ENCODE assay signal across 22 mouse cellular contexts in the genomic region with DNA sequence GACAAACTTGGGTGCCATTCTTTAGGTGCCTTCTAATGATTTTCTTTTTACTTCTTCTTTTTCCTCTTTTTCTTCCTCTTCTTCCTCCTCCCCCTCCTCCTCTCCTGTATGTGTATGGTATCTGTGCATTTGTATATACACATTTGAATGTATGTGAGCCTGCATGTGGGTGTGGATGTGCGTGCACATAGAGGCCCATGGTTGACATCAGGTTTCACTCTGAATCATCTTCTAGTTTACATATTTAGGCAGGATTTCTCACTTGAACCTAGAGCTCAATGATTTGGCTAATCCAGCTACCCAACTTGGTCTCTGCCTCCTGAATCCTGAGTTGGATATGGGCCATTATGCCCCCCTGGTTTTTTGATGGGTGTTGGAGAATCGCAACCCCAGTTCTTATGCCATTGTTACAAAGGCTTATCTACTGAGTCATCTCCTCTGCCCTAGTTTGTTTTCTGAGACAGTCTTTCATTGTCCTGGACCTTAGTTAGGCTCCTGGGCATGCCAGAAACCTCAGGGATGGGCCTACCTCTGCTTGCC. TPM values are rescaled to one million over a fixed set of nuclear protein-coding genes. Genes with fewer than 3 reads are reported as not detected.
"Had no signal": no experiment of that assay in that cellular context is flagged by ENCODE, and none has a peak within 500 bp of the region (broad histone marks: within the 10 kb centered on the region; RNA-seq: fewer than 3 reads in every experiment).

No protein-coding gene starts in this region.

- H3K4me3 ChIP-seq: lung, embryonic 15.5 days; megakaryocyte, embryonic 14.5 days; midbrain, embryonic 13.5 days; midbrain, embryonic 15.5 days; neural tube, embryonic 12.5 days; stomach, embryonic 15.5 days had no signal

- H3K4me1 ChIP-seq: midbrain, embryonic 13.5 days; midbrain, embryonic 15.5 days; neural tube, embryonic 12.5 days had no signal

- H3K27ac ChIP-seq: lung, embryonic 15.5 days; macrophage; midbrain, embryonic 13.5 days; midbrain, embryonic 15.5 days; neural tube, embryonic 12.5 days; stomach, embryonic 15.5 days; stomach, postnatal 0 days had no signal

- H3K36me3 ChIP-seq: lung, embryonic 15.5 days; midbrain, embryonic 13.5 days; midbrain, embryonic 15.5 days; neural tube, embryonic 12.5 days; stomach, embryonic 15.5 days had no signal

- H3K9me3 ChIP-seq: lung, embryonic 15.5 days; midbrain, embryonic 13.5 days; midbrain, embryonic 15.5 days; neural tube, embryonic 12.5 days; stomach, embryonic 15.5 days had no signal

- ATAC-seq: liver, postnatal 0 days; lung, postnatal 0 days; midbrain, embryonic 13.5 days; midbrain, embryonic 15.5 days had no signal

- DNase-seq: liver, postnatal 0 days; lung, adult 2 months; lung, postnatal 14 days; lung, postnatal 36 days; right cerebral cortex, postnatal 14 days; thymus, adult 2 months; thymus, postnatal 25 days; thymus, postnatal 4 days had no signal

- H3K27me3 ChIP-seq: lung, embryonic 15.5 days; midbrain, embryonic 13.5 days; midbrain, embryonic 15.5 days; neural tube, embryonic 12.5 days; stomach, embryonic 15.5 days had no signal

- H3K4me2 ChIP-seq: lung, embryonic 15.5 days; midbrain, embryonic 11.5 days; midbrain, embryonic 13.5 days; midbrain, embryonic 15.5 days; neural tube, embryonic 12.5 days; stomach, embryonic 15.5 days had no signal

- H3K9ac ChIP-seq: liver, postnatal 0 days; lung, embryonic 15.5 days; midbrain, embryonic 13.5 days; midbrain, embryonic 15.5 days; neural tube, embryonic 12.5 days; stomach, embryonic 15.5 days had no signal

RNA-seq across cellular contexts. Expression of a gene that starts 30.9 kb away (rescaled TPM):
- total RNA-seq: megakaryocyte progenitor cell, adult 5-6 weeks; monocyte, adult 5-6 weeks had no signal
- polyA plus RNA-seq: liver, postnatal 0 days; macrophage; midbrain, embryonic 11.5 days; midbrain, embryonic 13.5 days; midbrain, embryonic 15.5 days; midbrain, postnatal 0 days; neural tube, embryonic 12.5 days; neural tube, embryonic 14.5 days had no signal
